Comparison of ENCODE assay signal across 8 mouse cellular contexts in genomic region chr6:122761011-122761599, GRCm38 (mm10). TPM values are rescaled to one million over a fixed set of nuclear protein-coding genes. Genes with fewer than 3 reads are reported as not detected.
DNase-seq lines count a peak whose midpoint lies in the region; ATAC-seq lines count a peak whose summit lies in the region.

No protein-coding gene starts in this region.

- no peaks in the 10 kb centered on the region for H3K9me3 ChIP-seq in heart, embryonic 11.5 days (replicated peaks; ENCODE audit: control insufficient read depth, low read length)

- H3K36me3 ChIP-seq in heart, embryonic 11.5 days (ENCODE audit: control insufficient read depth, insufficient read depth, low read length), result no peaks in the 10 kb centered on the region

- H3K4me2 ChIP-seq in heart, embryonic 11.5 days, result peak overlapping the region; percentile 59

- WGBS in heart, embryonic 11.5 days (ENCODE audit: insufficient replicate concordance), result 1% methylated on average over 11 of the region's 11 CpGs

- H3K4me1 ChIP-seq in heart, embryonic 11.5 days (ENCODE audit: control insufficient read depth, insufficient read depth, low read length), result peaks cover 6% of the 10 kb centered on the region; the same call in 1 of the 2 replicates

- H3K27ac ChIP-seq in heart, embryonic 11.5 days (ENCODE audit: low read depth, low read length), result no peak overlapping the region

- H3K27me3 ChIP-seq in heart, embryonic 11.5 days (ENCODE audit: control insufficient read depth, insufficient read depth, low read length), result no peaks in the 10 kb centered on the region

- DNase-seq in 416B (ENCODE audit: low read depth) (peak; percentile 91), liver (peak; percentile 63)
- peak; percentile 41 for DNase-seq in adrenal gland, adult 2 months
- peak; percentile 88 for DNase-seq in embryo, embryonic 9.5 days (ENCODE audit: extremely low spot score)
- peak; percentile 81 for DNase-seq in kidney, postnatal 10 days
- DNase-seq in naive thymus-derived CD4-positive, alpha-beta T cell, adult 2 months (ENCODE audit: low read depth), result peak; percentile 67
- peak; percentile 76 for DNase-seq in testis, postnatal 14 days (ENCODE audit: low spot score)

- H3K9ac ChIP-seq in heart, embryonic 11.5 days (ENCODE audit: low read depth, low read length), result peak overlapping the region; percentile 35; the same call in 1 of the 2 replicates

- ATAC-seq in heart, embryonic 11.5 days (replicated peaks; ENCODE audit: insufficient number of reproducible peaks, low FRiP score, low TSS enrichment), result 0 out of 2 replicates have a peak, but pooled peaks have one; percentile 27

- peak overlapping the region; percentile 44 for H3K4me3 ChIP-seq in heart, embryonic 11.5 days (ENCODE audit: low read depth, low read length)

RNA-seq across cellular contexts. Expression of gene Slc2a3, which starts 40.3 kb away (rescaled TPM):
- 10 to 100 TPM in 1 of 2 experiments, 1 to 10 TPM in 1; 5.2 to 10.5 TPM for total RNA-seq in adrenal gland, adult 2 months (2021)
- 2.1 and 2.2 TPM in 2 replicates for polyA plus RNA-seq in adrenal gland, adult 2 months (2012; rRNA removed)
- 27.5 and 33.2 TPM in 2 replicates for polyA plus RNA-seq in heart, embryonic 11.5 days (2014; fragmentation: Nextera tagmentation; extraction: Ambion mirVana)

RNA-seq across cellular contexts. Expression of gene Nanog, which starts 53.8 kb away (rescaled TPM):
- not detected for total RNA-seq in adrenal gland, adult 2 months (2021)
- not detected in 2 replicates for polyA plus RNA-seq in adrenal gland, adult 2 months (2012; rRNA removed)
- 0.23 and 0.25 TPM in 2 replicates for polyA plus RNA-seq in heart, embryonic 11.5 days (2014; fragmentation: Nextera tagmentation; extraction: Ambion mirVana)

RNA-seq across cellular contexts. Expression of gene Foxj2, which starts 58.6 kb away (rescaled TPM):
- total RNA-seq in adrenal gland, adult 2 months (2021), result 10 to 100 TPM; 20.0 to 24.4 TPM
- 12.4 and 14.8 TPM in 2 replicates for polyA plus RNA-seq in adrenal gland, adult 2 months (2012; rRNA removed)
- polyA plus RNA-seq in heart, embryonic 11.5 days (2014; fragmentation: Nextera tagmentation; extraction: Ambion mirVana), result 4.9 and 5.9 TPM in 2 replicates

Comparison
In these comparisons a context has a peak if more than half of its experiments do, and no peak if none do; other contexts are left out.
1. DNase-seq: peak in every context shown above with its lines; median percentile 91 in 416B; 88 in embryo, embryonic 9.5 days; 81 in kidney, postnatal 10 days; 76 in testis, postnatal 14 days; 67 in naive thymus-derived CD4-positive, alpha-beta T cell, adult 2 months; 63 in liver; 41 in adrenal gland, adult 2 months.